Mouse (Mus musculus): ENCODE data around the gene Actr10.

DNA sequence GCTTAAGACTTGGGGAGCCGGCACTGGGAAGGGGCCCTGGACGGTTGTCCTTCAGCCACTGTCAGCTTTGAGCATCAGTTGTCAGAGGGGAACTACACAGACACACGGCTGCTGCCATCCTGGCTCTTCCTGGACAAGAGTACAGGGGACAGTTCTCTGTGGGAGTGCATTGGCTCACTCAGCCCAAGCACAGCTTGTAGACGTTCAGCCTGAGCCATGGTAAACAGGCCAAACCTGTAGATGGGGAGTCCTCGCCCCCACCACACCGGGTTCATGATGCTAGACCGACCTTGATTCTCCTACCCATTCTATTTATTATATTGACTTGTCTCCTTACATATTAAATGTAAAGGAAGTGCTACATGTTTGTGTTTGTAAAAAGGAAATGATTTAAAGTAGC, 42.4 kb upstream of the Actr10 start:
- no peak for TF ChIP-seq CTCF (IDR thresholded peaks at IDR 0.05; ENCODE audit: control insufficient read depth, insufficient read depth, insufficient replicate concordance, low read depth, low read length)
- TF ChIP-seq POLR2A (IDR thresholded peaks at IDR 0.05; ENCODE audit: control insufficient read depth, low read depth, low read length), result no peak

Measured in testis, adult 2 months (tissue).